ENCODE assay signal across 31 mouse cellular contexts in the genomic region with DNA sequence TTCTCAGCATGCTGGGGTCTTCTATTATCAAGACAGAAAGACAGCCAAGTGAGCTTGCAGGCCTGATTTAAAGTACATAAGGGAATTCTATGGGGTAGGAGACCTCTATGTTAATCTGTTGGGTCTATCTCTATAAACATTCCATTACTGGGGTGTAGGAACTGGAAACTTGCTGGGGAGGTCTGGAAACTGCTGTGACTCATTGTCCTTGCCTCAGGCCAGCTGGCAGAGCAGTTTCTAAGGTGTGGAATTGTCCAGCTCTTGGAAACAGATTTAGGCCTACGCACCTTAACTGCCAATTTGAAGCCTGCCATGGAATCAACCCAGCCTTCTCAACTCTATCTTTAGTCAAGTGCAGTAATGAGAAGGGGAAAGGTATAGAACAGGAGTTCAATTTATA.
DNase-seq lines count a peak whose midpoint lies in the region; ATAC-seq and TF ChIP-seq lines count a peak whose summit lies in the region.
"Had no signal": no experiment of that assay in that cellular context is flagged by ENCODE, and none has a peak within 500 bp of the region (broad histone marks: within the 10 kb centered on the region; RNA-seq: fewer than 3 reads in every experiment).

No protein-coding gene starts in this region.

- no peaks in the 10 kb centered on the region for H3K9me3 ChIP-seq in forebrain, embryonic 12.5 days
- H3K9me3 ChIP-seq in forebrain, embryonic 14.5 days (replicated peaks; ENCODE audit: control insufficient read depth, low read length): no peaks in the 10 kb centered on the region
- H3K9me3 ChIP-seq in midbrain, embryonic 10.5 days (replicated peaks): no peaks in the 10 kb centered on the region
- no peaks in the 10 kb centered on the region for H3K9me3 ChIP-seq in midbrain, embryonic 11.5 days (ENCODE audit: control insufficient read depth, low read length)
- H3K9me3 ChIP-seq: embryonic facial prominence, embryonic 13.5 days; heart, embryonic 10.5 days; heart, embryonic 15.5 days; limb, embryonic 10.5 days; limb, embryonic 15.5 days; liver, embryonic 13.5 days had no signal

- DNase-seq in forebrain, embryonic 14.5 days (ENCODE audit: low spot score): no peak
- no peak for DNase-seq in midbrain, embryonic 10.5 days (ENCODE audit: low spot score)
- DNase-seq in midbrain, embryonic 11.5 days (ENCODE audit: low spot score, missing footprints): no peak
- DNase-seq in kidney, postnatal 10 days: peak; percentile 10
- no peak for DNase-seq in thymus, adult 2 months
- DNase-seq in cerebellum, postnatal 4 days (ENCODE audit: low spot score in 2 of 2): no peak
- no peak for DNase-seq in ovary, postnatal 14 days (ENCODE audit: low spot score)
- DNase-seq: adrenal gland, adult 8-10 months; cerebellum, adult 9-10 months; cerebellum, postnatal 36 days; embryo, embryonic 11 days; gastrocnemius, postnatal 14 days; heart, adult 11 months; layer of hippocampus, postnatal 36 days; liver, embryonic 13.5 days; lung, adult 18-20 months; right cerebral cortex, adult 18-20 months; spleen, adult 18-20 months; thymus, adult 18-20 months; thymus, postnatal 36 days had no signal

- H3K36me3 ChIP-seq in forebrain, embryonic 12.5 days (replicated peaks): no peaks in the 10 kb centered on the region
- H3K36me3 ChIP-seq in forebrain, embryonic 14.5 days (ENCODE audit: control insufficient read depth, insufficient read depth, low read length): no peaks in the 10 kb centered on the region
- no peaks in the 10 kb centered on the region for H3K36me3 ChIP-seq in midbrain, embryonic 10.5 days
- H3K36me3 ChIP-seq in midbrain, embryonic 11.5 days (ENCODE audit: control insufficient read depth, insufficient read depth, low read length): no peaks in the 10 kb centered on the region
- H3K36me3 ChIP-seq in thymus, adult 2 months (ENCODE audit: control insufficient read depth, insufficient read depth, low read length): no peaks in the 10 kb centered on the region
- H3K36me3 ChIP-seq: embryonic facial prominence, embryonic 13.5 days; forebrain, embryonic 10.5 days; heart, embryonic 10.5 days; heart, embryonic 15.5 days; limb, embryonic 10.5 days; limb, embryonic 15.5 days; liver, embryonic 13.5 days had no signal

- 0 out of 2 replicates have a peak overlapping the region, but pooled peaks have one; percentile 42 for H3K27ac ChIP-seq in forebrain, embryonic 12.5 days
- H3K27ac ChIP-seq in forebrain, embryonic 14.5 days (ENCODE audit: low read depth, low read length): no peak overlapping the region
- H3K27ac ChIP-seq in midbrain, embryonic 10.5 days (replicated peaks): peak overlapping the region; percentile 59; the same call in 1 of the 2 replicates
- no peak overlapping the region for H3K27ac ChIP-seq in midbrain, embryonic 11.5 days (ENCODE audit: low read depth, low read length)
- no peak overlapping the region for H3K27ac ChIP-seq in thymus, adult 2 months (ENCODE audit: control insufficient read depth, insufficient read depth, low read length)
- H3K27ac ChIP-seq: embryonic facial prominence, embryonic 13.5 days; forebrain, embryonic 10.5 days; heart, embryonic 10.5 days; heart, embryonic 15.5 days; limb, embryonic 10.5 days; limb, embryonic 15.5 days; liver, embryonic 13.5 days; macrophage; stomach, postnatal 0 days had no signal

- no peak overlapping the region for H3K9ac ChIP-seq in forebrain, embryonic 12.5 days
- no peak overlapping the region for H3K9ac ChIP-seq in forebrain, embryonic 14.5 days (ENCODE audit: low read length)
- no peak overlapping the region for H3K9ac ChIP-seq in midbrain, embryonic 11.5 days (ENCODE audit: low read length)
- H3K9ac ChIP-seq: embryonic facial prominence, embryonic 13.5 days; forebrain, postnatal 0 days; heart, embryonic 15.5 days; limb, embryonic 15.5 days; liver, embryonic 13.5 days had no signal

- peaks cover 23% of the 10 kb centered on the region for H3K27me3 ChIP-seq in forebrain, embryonic 12.5 days
- 0 out of 2 replicates have a peak, but pooled peaks cover 3% of the 10 kb centered on the region for H3K27me3 ChIP-seq in forebrain, embryonic 14.5 days (replicated peaks; ENCODE audit: control insufficient read depth, insufficient read depth, low read length)
- H3K27me3 ChIP-seq in midbrain, embryonic 10.5 days (ENCODE audit: low read depth, poor library complexity, severe bottlenecking): peaks cover 17% of the 10 kb centered on the region; the same call in 1 of the 2 replicates
- H3K27me3 ChIP-seq in midbrain, embryonic 11.5 days (ENCODE audit: control insufficient read depth, insufficient read depth, low read length): no peaks in the 10 kb centered on the region; the same call in 1 of the 2 replicates
- H3K27me3 ChIP-seq in thymus, adult 2 months (ENCODE audit: control insufficient read depth, insufficient read depth, low read length): no peaks in the 10 kb centered on the region
- H3K27me3 ChIP-seq: embryonic facial prominence, embryonic 13.5 days; heart, embryonic 15.5 days; limb, embryonic 15.5 days; liver, embryonic 13.5 days had no signal

- 87% methylated on average over 1 of the region's 1 CpGs for WGBS in forebrain, embryonic 12.5 days
- WGBS in forebrain, embryonic 14.5 days: 45% methylated on average over 1 of the region's 1 CpGs
- 93% methylated on average over 1 of the region's 1 CpGs for WGBS in midbrain, embryonic 10.5 days
- WGBS in midbrain, embryonic 11.5 days: 86% methylated on average over 1 of the region's 1 CpGs
- 93% methylated on average over 1 of the region's 1 CpGs for WGBS in thymus, adult 2 months

- no peak for TF ChIP-seq CTCF in thymus, adult 2 months (IDR thresholded peaks at IDR 0.05; ENCODE audit: borderline replicate concordance, control insufficient read depth, extremely low read depth, insufficient read depth, low read length, poor library complexity)

- TF ChIP-seq POLR2A in thymus, adult 2 months (IDR thresholded peaks at IDR 0.05; ENCODE audit: control insufficient read depth, extremely low read depth, insufficient read depth, low read length, poor library complexity): no peak

- no peak overlapping the region for H3K4me2 ChIP-seq in forebrain, embryonic 12.5 days
- H3K4me2 ChIP-seq in forebrain, embryonic 14.5 days (ENCODE audit: low read length): no peak overlapping the region
- no peak overlapping the region for H3K4me2 ChIP-seq in midbrain, embryonic 11.5 days
- H3K4me2 ChIP-seq: embryonic facial prominence, embryonic 13.5 days; heart, embryonic 15.5 days; limb, embryonic 15.5 days; liver, embryonic 13.5 days had no signal

- no peak for ATAC-seq in forebrain, embryonic 12.5 days (ENCODE audit: low FRiP score)
- no peak for ATAC-seq in forebrain, embryonic 14.5 days
- ATAC-seq in midbrain, embryonic 11.5 days (ENCODE audit: low FRiP score): no peak
- ATAC-seq: lung, postnatal 0 days had no signal

- H3K4me3 ChIP-seq in forebrain, embryonic 12.5 days (replicated peaks): no peak overlapping the region
- H3K4me3 ChIP-seq in forebrain, embryonic 14.5 days (ENCODE audit: low read depth, low read length): no peak overlapping the region
- no peak overlapping the region for H3K4me3 ChIP-seq in midbrain, embryonic 10.5 days
- no peak overlapping the region for H3K4me3 ChIP-seq in midbrain, embryonic 11.5 days (ENCODE audit: low read depth, low read length)
- H3K4me3 ChIP-seq in thymus, adult 2 months (ENCODE audit: control insufficient read depth, insufficient read depth, low read length): no peak overlapping the region
- H3K4me3 ChIP-seq: embryonic facial prominence, embryonic 13.5 days; forebrain, embryonic 10.5 days; heart, embryonic 10.5 days; heart, embryonic 15.5 days; limb, embryonic 10.5 days; limb, embryonic 15.5 days; liver, embryonic 13.5 days had no signal

- peaks cover 14% of the 10 kb centered on the region for H3K4me1 ChIP-seq in forebrain, embryonic 12.5 days
- no peaks in the 10 kb centered on the region for H3K4me1 ChIP-seq in forebrain, embryonic 14.5 days (ENCODE audit: control insufficient read depth, insufficient read depth, low read length)
- H3K4me1 ChIP-seq in midbrain, embryonic 10.5 days: peaks cover 25% of the 10 kb centered on the region
- peaks cover 5% of the 10 kb centered on the region; the same call in 1 of the 2 replicates for H3K4me1 ChIP-seq in midbrain, embryonic 11.5 days (ENCODE audit: control insufficient read depth, insufficient read depth, low read length)
- no peaks in the 10 kb centered on the region for H3K4me1 ChIP-seq in thymus, adult 2 months (replicated peaks; ENCODE audit: control insufficient read depth, insufficient read depth, low read length)
- H3K4me1 ChIP-seq: embryonic facial prominence, embryonic 13.5 days; heart, embryonic 10.5 days; heart, embryonic 15.5 days; limb, embryonic 10.5 days; limb, embryonic 15.5 days; liver, embryonic 13.5 days had no signal

Comparison
In these comparisons a context has a peak if more than half of its experiments do, and no peak if none do; other contexts are left out.
1. H3K27ac ChIP-seq: peak in forebrain, embryonic 12.5 days (single experiment) and midbrain, embryonic 10.5 days (single experiment); none in forebrain, embryonic 14.5 days (single experiment), midbrain, embryonic 11.5 days (single experiment) and thymus, adult 2 months (single experiment).